Mouse (Mus musculus): ENCODE results near the gene Tmem258. TPM values are rescaled to one million over a fixed set of nuclear protein-coding genes. Genes with fewer than 3 reads are reported as not detected.

Tmem258 gene
- total RNA-seq, 2 experiments from 2014 or later: 90.5 TPM

DNA sequence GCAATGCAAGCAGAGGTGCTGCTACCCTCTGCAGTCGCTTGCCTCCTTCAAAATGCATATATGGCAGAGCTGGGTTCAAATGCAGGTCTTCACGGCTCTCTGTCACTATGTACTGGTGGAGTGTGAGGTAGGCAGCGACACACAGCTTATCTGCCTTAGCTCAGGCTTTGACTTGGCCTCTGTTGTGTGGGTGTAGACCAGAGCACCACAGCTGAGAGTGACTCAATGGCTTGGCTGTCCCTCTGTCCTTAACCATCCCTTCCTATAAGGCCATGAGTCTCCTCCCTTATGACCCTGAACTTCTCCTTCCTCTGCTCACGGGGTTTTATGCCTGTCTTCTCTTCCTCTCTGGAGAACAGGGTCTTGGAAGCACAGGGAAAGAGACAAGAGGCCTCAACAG lies 7.1 kb downstream of the Tmem258 start:
- no peak for DNase-seq (ENCODE audit: extremely low spot score in 1 of 2, low spot score in 2 of 2)
- intact Hi-C loops (cut with DNase I): no loop called here

- no peak for DNase-seq (ENCODE audit: extremely low spot score in 1 of 2, low spot score in 2 of 2)
- intact Hi-C loops (cut with DNase I): no loop called here
Observed at GRCm38 (mm10) chr19:10213796-10214471, 10.1 kb downstream of the Tmem258 start.

DNA sequence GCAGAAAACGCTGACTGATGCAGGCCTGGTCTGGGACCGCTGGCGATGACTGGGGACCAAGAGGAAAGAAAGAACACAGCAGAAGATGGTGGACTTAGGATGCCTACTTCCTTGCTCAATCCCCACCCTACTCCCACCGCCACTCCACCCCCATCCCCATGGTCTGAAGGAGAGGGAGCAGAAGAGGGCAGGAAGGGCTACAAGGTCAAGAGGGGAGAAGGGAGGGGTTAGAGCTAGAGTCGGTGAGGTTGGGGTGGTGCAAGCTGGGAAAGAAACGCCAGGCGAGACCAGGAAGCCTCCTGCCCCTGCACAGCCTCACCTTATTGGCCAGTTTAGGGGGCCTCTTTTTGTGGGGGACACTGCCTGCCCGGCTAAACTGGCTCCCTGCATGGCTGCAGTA lies 12.3 kb downstream of the Tmem258 start:
- intact Hi-C loops (cut with DNase I): no loop called here
- DNase-seq (ENCODE audit: extremely low spot score in 1 of 2, low spot score in 2 of 2): no peak

GRCm38 (mm10) chr19:10219108-10219507 lies 15.3 kb downstream of the Tmem258 start:
- DNase-seq (ENCODE audit: extremely low spot score in 1 of 2, low spot score in 2 of 2): peak in 1 of 2 experiments; percentile 60
- intact Hi-C loops (cut with DNase I): no loop called here

- no peak for DNase-seq (ENCODE audit: extremely low spot score in 1 of 2, low spot score in 2 of 2)
- intact Hi-C loops (cut with DNase I): no loop called here
Observed at GRCm38 (mm10) chr19:10219593-10219992, 15.8 kb downstream of the Tmem258 start.

DNA sequence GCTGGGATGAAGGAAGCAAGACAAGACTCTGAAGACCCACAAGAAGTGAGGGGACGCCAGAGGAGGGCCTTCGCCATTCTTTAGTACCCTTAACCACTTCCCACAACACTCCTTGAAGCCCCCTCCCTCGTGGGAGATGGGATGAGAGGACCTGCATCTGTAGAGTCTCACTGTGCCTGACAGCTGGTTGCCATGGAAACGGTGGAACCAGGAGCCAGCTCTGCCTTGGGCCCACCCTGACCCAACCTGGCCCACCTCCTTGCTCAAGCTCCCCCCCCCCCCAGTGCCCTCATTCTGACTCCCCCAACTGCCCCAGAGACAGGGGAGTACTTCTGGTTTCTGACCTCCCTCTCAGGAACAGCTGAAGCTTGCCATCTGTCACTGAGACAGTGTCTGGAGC lies 17.8 kb downstream of the Tmem258 start:
- DNase-seq (ENCODE audit: extremely low spot score in 1 of 2, low spot score in 2 of 2): no peak
- intact Hi-C loops (cut with DNase I): no loop called here

- no peak for DNase-seq (ENCODE audit: extremely low spot score in 1 of 2, low spot score in 2 of 2)
- intact Hi-C loops (cut with DNase I): no loop called here
Observed at GRCm38 (mm10) chr19:10222656-10223055, 18.8 kb downstream of the Tmem258 start.

- intact Hi-C loops (cut with DNase I): no loop called here
- no peak for DNase-seq (ENCODE audit: extremely low spot score in 1 of 2, low spot score in 2 of 2)
Observed at GRCm38 (mm10) chr19:10223561-10223960, 19.7 kb downstream of the Tmem258 start.

DNA sequence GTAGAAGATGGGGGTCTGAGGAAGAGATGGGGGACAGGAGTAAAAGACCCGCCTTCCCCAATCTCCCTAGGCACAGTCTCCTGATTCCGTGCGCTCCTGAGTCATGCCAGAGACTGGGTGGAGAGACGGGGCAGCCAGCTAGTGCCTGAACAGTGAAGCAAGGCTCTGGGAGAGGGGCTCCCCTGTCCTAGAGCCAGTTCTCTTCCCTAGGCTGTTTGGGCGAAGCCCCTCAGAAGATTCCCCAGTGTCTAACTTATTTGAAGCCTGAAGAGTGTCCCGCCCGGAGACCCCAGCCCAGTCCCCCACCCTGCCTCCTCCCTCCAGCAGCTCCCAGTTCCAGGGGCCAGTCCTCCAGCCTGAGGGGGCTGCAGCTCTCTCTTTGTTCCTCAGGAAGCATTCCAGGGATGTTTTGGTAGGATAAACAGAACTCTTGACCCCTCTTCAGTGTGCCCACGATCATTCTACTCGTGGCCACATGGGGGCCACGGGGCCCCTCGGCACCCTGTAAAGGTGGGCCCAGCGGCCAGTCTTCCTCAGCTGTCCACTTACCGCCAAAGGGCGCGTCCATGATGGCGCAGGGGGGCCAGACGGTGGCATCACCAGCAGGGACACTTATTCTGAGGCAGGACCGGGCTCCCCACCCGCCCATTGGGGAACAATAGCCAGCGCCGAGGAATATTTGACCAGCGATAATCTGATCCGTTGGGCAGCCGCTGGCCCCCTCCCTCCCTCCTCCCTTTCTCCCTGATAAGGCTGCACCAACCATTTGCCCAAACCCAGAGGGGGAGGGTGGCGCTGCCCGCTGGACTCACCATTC lies 21.0 kb downstream of the Tmem258 start:
- intact Hi-C loops (cut with DNase I): no loop called here
- DNase-seq (ENCODE audit: extremely low spot score in 1 of 2, low spot score in 2 of 2): no peak

DNA sequence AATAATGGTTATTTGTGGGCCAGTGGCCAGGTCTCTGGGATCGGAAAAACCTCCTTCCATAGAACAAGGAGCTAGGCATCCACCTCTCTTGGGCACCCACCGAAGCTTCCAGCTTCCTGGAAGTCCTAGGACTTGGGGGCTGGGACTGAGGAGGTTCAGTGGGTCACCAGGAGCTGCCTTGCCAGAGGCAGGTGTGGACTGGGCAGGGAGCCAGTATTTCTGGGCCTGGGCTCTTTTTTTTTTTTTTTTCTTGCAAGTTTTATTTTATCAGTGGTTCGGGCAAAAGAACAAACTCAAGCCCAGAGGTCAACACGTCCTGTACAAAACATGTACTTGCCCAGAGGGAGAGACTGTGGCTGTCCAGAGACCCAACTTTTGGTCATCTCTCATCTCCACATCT lies 22.0 kb downstream of the Tmem258 start:
- no peak for DNase-seq (ENCODE audit: extremely low spot score in 1 of 2, low spot score in 2 of 2)
- intact Hi-C loops (cut with DNase I): no loop called here

GRCm38 (mm10) chr19:10231016-10231415 lies 27.2 kb downstream of the Tmem258 start:
- intact Hi-C loops (cut with DNase I): no loop called here
- DNase-seq (ENCODE audit: extremely low spot score in 1 of 2, low spot score in 2 of 2): no peak

- no peak for DNase-seq (ENCODE audit: extremely low spot score in 1 of 2, low spot score in 2 of 2)
- intact Hi-C loops (cut with DNase I): no loop called here
Observed at GRCm38 (mm10) chr19:10231871-10232270, 28.1 kb downstream of the Tmem258 start.

GRCm38 (mm10) chr19:10232327-10233017 lies 28.7 kb downstream of the Tmem258 start:
- peak in 1 of 2 experiments; percentile 65 for DNase-seq (ENCODE audit: extremely low spot score in 1 of 2, low spot score in 2 of 2)
- intact Hi-C loops (cut with DNase I): no loop called here

DNA sequence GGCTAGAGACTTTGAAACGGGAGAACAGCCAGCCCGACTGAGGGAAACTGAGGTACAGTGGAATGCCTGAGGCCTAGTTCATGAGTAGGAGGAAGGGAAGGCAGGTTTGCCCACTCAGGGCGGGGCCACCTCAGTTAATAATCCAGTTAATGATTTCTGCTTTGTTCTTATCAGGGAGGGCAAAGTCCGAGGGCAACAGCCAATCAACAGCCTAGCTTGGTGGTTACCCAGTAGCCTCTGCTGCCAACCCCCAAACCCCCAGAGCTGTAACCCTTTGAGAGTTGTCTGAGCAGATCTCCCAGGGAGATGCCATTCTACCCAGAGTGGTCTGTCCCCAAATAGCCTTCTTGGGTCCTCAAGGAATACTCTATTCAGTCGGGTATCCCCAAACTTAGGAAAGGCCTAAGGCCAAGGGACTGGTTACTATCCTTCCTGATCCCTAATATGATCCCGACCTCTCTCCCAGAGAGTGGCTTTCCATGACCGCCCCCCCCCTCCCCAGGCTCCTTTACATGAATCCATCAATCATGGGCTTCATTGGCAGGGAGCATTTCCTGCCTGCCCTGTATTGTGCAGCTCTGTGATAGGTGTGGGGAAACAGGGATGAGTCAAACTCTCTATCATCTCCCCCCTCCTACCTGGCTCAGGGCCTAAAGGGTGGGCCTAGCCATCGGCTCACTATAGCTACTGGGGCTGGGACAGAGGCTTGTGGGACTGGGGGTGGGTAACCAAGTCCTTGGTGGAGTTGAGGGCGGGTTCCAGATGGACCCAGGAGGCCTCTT lies 32.2 kb downstream of the Tmem258 start:
- no peak for DNase-seq (ENCODE audit: extremely low spot score in 1 of 2, low spot score in 2 of 2)

GRCm38 (mm10) chr19:10238477-10238876 lies 34.7 kb downstream of the Tmem258 start:
- intact Hi-C loops (cut with DNase I): no loop called here
- no peak for DNase-seq (ENCODE audit: extremely low spot score in 1 of 2, low spot score in 2 of 2)

More for the DNA sequence above, 32.2 kb downstream of the Tmem258 start:
- intact Hi-C loops (cut with DNase I): no loop called here

DNA sequence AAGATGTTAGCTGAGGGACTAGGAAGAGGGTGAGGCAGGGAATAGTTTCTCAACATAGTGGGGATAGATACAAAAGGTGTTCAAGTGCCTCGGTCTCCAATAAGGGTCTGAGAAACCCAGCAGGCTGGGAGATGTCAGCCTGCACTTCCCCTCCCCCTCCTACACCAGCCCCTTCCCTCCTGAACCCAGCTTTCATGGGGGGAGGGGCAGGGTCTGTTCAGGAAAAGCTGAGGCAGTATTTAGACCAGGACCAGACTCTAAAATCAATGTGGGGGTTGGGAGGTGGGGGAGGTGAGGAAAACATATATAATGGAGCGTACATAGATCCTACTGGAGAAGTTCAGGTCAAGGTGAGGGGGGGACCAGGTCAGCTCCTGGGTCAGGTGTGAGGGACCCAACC lies 35.6 kb downstream of the Tmem258 start:
- intact Hi-C loops (cut with DNase I): no loop called here
- DNase-seq (ENCODE audit: extremely low spot score in 1 of 2, low spot score in 2 of 2): no peak

GRCm38 (mm10) chr19:10239975-10240653 lies 36.3 kb downstream of the Tmem258 start:
- intact Hi-C loops (cut with DNase I): no loop called here
- DNase-seq (ENCODE audit: extremely low spot score in 1 of 2, low spot score in 2 of 2): no peak

- peak in 1 of 2 experiments; percentile 87 for DNase-seq (ENCODE audit: extremely low spot score in 1 of 2, low spot score in 2 of 2)
- intact Hi-C loops (cut with DNase I): no loop called here
Observed at GRCm38 (mm10) chr19:10240654-10241305, 37.0 kb downstream of the Tmem258 start, which contains the start of gene Myrf. Myrf (minus strand) TSS chr19:10240748.
